Mouse (Mus musculus) heart, adult 2 months (tissue): Measurements from ENCODE around the gene Tmprss11b.

Experiments used
- CTCF ChIP-seq: fragments of 200-600 bp; IDR thresholded peaks from 2 replicates; pipeline ENCODE4 v1.8.1; 2022; ENCODE audit warnings: antibody characterized with exemption, mild to moderate bottlenecking, moderate library complexity
- POLR2A ChIP-seq: fragments of 200-500 bp; IDR thresholded peaks from 2 replicates; pipeline ENCODE4 v1.6.1; 2011; ENCODE audit warnings: mild to moderate bottlenecking, low read depth, low read length, control low read depth; ENCODE audit not compliant: insufficient read depth

DNA sequence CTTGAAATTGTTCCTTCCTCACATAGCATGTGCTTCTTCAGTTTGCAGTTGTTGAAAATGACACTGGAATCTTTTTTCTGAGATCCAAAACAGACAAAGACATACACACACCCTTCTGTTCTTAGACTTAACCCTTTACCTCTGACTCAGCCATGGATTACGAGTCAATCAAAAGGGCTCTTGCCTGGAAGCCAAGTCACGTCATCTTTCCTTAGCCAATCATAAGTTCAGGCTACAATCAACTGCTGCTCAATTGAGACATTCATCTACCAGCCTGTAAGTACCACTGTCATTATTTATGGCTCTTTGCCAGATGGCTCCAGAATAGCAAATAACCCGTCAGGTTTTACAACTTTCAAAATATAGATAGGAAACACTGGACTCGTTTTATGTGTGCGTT lies 43.8 kb downstream of the Tmprss11b start, which contains the start of gene Tmprss11f:
- TF ChIP-seq POLR2A: no peak
- no peak for TF ChIP-seq CTCF
